Mouse (Mus musculus): Measurements from ENCODE around the gene Acsm4.

- no peak for TF ChIP-seq GATA1 (IDR thresholded peaks at IDR 0.05; ENCODE audit: low read length)
- no peak for TF ChIP-seq TAL1 (IDR thresholded peaks at IDR 0.05; ENCODE audit: low read length)
Measured at GRCm38 (mm10) chr7:119692302-119692701, 2.5 kb downstream of the Acsm4 start.
